Mouse (Mus musculus): ENCODE measurements around the gene Enam.
"Not testable (repeated sequence)": the region's sequence is repeated elsewhere in the genome, so short reads cannot be mapped to it uniquely, and the experiment has no call there.

Gene Enam

DNA sequence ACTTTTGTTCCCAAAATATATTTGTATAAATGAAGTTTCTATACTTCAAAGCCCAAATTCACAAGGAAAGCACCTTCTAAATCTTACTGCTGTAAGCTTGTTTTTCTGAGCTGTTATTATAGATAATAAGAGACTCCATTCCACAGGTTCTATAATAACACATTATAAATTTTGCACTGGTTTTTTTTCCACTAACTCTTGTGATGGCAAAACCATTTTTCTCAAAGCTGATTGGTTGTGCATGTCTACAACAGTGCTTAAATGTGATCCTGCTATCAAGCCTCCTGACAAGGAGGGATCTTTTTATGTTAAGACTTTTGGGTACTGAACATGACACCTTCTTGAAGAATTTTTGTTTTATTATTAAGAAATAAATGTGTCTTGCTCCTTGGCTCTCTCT lies at the start of gene Enam:
Enam (plus strand) TSS at position 301 of the 400 bp plus-strand sequence.
- DNase-seq (ENCODE audit: low read depth, low spot score), result no peak

- DNase-seq (ENCODE audit: low read depth, low spot score), result no peak
Measured at GRCm38 (mm10) chr5:88455691-88456090, 32.1 kb upstream of the Enam start, which contains the start of gene Ambn. Ambn (plus strand) TSS chr5:88455991.

GRCm38 (mm10) chr5:88467471-88467870 lies 20.3 kb upstream of the Enam start:
- no peak for DNase-seq (ENCODE audit: low read depth, low spot score)

DNA sequence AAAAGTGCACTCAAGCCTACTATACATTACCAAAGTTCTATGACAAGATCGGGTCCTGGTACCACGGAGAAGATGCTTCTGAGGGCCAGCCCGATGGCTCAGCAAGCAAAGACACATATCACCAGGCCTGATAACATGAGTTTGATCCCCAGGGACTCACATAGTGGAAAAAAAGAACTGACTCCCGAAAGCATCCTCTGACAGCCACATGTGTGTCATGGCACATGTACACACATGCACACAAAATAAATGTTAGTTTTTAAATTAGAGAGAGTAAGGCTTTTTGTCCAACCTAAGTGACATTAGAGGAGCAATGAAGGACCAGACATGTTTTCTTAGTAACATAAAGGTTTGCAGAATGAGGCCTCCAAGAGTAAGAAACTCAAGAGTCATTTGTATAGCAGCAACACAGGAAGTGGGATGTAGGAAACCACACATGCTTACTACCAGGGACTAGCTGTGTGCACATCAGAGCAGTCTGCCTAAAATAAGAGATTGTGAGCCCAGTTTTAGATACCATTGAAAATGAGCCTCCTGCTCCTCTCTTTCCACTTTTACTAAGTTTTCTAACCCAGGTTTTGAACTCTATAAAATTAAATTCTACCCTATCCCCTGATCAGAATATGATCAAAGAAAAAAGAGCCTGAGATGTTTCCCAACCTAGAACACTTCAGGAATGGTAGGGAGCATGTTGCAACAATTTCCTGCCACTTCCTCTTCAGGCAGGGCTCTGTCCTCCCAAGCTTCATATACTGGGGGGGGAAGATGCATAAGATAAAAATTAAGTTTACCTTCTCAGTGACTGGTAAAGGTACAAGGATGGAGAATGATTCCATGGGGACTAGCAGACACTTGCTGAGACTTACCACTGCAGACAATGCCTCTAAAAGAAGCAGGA lies 18.7 kb upstream of the Enam start:
- DNase-seq (ENCODE audit: low read depth, low spot score), result no peak

DNA sequence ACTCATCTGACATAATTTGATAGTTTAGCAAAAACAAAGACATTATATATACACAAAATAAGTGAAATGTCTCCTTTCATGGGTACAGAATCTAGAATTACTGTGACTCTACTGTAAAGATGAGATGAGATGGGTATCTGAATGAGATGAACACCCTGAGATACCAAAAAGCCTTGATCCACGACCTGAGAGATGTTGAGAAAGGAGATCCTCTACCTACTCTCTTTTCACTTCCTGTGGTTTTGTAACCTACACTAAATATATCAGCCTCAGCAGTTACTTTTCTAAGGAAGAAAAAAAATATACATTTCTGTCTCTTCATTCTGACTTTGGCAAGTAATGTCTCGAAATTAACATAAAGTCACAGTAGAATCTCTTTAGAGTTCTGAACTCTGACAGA lies 1.2 kb downstream of the Enam start:
- no peak for DNase-seq (ENCODE audit: low read depth, low spot score)

DNA sequence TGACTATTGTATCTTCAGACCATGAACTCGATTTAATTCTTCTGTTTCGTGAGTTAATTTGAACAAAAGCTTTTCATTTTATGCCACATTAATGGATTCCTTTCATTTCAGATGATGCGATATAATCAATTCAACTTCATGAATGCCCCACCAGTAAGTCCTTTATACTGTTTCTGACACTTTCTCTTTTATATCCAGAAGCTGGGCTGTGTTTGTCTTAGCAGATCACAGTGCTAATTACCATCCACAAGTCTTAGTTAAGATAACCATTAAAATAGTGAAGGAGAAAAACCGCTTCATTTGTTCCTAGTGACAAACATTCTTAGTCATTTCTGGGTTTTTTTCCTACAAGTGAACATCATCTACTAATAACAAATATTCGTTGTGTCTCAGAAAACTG lies 3.3 kb downstream of the Enam start:
- no peak for DNase-seq (ENCODE audit: low read depth, low spot score)

DNA sequence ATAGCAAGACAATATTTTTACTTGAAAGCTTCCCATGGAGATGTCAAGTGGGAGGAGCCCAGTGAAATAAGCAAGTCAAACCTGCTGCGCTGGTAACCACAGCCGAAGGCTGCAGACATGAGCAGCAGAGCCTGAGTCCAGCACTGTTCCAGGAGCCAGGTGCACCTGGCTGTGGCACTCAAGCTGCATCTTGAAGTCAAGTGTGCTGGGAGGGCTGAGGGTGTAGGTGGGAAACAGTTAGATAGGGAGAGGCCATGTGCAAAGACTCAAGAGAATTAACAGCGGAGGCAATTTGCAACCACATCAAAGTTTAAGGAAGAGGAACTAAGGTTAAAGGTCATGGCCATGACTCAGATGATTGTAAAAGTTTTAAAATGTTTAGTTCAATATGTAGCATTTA lies 12.0 kb downstream of the Enam start:
- DNase-seq (ENCODE audit: low read depth, low spot score), result no peak

DNA sequence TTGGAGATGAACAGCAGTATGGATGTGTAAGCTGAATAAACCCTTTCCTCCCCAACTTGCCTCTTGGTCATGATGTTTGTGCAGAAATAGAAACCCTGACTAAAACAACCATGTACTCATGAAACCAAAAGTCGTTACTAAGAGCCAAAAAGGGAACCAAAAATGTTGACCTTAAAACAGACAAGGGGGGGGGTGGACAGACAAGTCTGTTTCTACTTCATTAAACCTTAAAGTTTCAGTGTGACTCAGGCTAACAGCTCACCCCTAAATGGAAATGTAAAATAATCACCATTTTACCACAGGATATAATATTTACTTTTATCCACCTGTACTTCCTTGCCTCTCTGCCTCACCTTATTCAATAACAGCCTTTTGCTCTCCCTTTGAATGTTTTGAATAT lies 20.8 kb downstream of the Enam start:
- DNase-seq (ENCODE audit: low read depth, low spot score), result peak; percentile 89

- no peak for DNase-seq (ENCODE audit: low read depth, low spot score)
Measured at GRCm38 (mm10) chr5:88508990-88509389, 21.2 kb downstream of the Enam start.

- peak; percentile 56 for DNase-seq (ENCODE audit: low read depth, low spot score)
Measured at GRCm38 (mm10) chr5:88519232-88519631, 31.5 kb downstream of the Enam start.

DNA sequence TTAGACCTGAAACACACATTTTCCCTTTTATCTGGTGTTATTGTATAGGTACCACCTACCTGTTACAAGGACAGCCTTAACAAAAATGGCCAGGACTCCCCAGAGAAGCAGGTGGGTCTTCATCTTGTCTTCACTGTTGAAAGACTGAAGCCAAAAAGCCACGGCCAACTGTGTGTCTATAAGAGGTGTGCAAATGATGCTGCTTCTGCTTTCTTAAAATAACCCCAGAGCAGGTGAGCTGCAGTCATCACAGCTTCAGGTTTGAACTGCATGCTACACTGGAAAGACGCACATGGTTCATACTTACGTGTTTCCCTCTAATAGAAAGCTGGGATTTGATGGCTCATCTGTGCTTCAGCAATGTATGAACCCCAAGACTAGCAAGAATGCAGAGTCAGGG lies 39.9 kb downstream of the Enam start, which contains the start of gene Jchain:
Jchain (minus strand) TSS at position 235 of the 400 bp plus-strand sequence.
- peak; percentile 93 for DNase-seq (ENCODE audit: low read depth, low spot score)

GRCm38 (mm10) chr5:88530908-88531307 lies 43.1 kb downstream of the Enam start:
- DNase-seq (ENCODE audit: low read depth, low spot score), result no peak

DNA sequence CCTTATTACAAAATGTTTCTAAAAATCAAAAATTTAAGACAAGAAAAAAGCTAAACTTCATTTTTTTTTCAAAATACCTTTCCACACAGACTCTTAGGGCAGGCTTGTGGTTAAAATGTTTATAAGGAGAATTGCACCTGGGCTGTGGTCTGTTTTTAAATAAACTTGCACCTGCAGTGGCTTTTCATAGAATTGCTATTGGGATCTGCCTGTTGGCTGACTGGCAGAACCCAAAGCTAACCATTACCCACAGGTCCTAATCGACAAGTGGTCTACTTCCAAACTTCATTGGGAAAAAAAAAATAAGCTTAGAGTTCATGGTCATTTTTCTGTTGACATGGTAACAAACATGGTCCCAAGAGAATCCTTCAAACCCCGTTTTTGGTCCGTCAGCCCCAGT lies 46.9 kb downstream of the Enam start:
- DNase-seq (ENCODE audit: low read depth, low spot score), result peak; percentile 91

DNA sequence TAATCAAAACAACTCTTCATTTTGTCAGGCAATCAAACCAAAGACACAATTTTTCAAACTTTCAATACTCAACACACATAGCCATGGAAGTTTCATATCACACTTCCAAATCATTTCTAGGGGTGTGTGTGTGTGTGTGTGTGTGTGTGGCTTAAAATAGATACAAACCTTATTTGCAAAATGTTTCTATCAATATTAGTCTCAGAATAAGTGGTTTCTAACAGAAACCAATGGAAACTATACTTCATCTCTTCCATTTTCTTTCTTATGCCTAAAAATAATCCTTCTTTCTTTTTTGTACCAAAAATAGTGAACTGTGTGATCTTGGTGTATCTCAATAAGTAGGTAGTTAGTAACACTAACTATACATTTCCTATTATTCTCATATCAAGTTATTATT lies 53.1 kb downstream of the Enam start:
- DNase-seq (ENCODE audit: low read depth, low spot score), result no peak

DNA sequence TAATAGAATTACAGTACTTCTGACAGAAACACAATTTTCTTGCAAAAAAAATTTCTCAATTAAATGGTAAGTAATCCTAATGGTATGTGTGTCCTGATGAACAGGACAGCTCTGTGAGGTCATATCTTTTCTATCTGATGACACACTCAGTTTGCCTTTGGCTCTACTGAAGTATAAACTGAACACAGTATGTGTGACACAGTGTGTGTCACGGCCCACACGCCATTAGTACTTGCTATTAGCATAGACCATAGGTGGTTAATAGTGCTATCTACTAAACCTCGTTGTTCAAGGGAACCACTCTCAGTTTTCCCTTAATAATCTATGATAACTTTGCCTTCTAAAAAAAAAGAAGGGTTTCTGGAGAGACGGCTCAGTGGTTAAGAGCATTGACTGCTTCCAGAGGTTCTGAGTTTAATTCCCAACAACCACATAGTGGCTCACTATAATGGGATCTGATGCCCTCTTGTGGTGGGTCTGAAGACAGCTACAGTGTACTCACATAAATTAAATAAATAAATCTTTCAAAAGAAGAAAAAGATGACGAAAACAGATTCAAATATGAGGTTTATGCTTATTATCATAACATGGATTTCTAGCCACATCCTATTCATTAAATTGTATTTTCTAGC lies 55.0 kb downstream of the Enam start:
- DNase-seq (ENCODE audit: low read depth, low spot score), result peak; percentile 86

DNA sequence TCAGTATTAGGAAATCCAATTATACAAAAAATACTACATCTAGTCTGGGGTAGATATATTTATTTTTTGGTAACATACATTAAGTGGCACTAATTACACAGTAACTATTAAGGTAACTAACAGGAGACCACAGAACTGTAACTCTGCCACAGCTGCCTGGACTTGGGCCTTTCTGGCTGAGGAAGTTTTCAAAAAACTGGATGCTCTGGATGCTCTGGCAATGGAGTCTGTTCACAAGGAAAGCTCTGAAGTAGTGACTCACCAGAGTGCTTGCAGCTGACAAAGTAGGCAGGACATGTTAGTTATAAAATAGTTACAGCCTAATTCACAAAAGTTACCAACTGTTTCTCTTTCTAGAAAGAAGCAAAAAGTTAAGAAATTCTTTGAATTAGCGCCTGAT lies 56.6 kb downstream of the Enam start:
- DNase-seq (ENCODE audit: low read depth, low spot score), result not testable (repeated sequence)

DNA sequence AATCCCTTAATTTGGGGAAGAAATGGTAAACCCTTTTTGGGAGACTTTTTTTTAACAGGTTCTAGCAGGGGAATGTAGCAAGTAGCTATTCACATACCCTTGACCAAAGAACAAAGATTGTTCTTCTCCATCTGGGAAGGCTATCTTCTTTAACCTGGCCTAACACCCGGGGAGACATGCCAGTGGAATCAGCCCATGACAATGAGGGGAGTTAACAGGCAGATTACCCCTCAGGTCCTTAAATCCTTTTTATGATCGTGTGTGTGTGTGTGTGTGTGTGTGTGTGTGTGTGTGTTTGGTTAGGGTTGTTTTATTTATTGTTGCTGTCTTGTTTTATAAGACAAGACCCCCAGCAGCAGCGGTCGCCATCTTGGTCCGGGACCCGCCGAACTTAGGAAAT lies 57.8 kb downstream of the Enam start:
- DNase-seq (ENCODE audit: low read depth, low spot score), result no peak

DNA sequence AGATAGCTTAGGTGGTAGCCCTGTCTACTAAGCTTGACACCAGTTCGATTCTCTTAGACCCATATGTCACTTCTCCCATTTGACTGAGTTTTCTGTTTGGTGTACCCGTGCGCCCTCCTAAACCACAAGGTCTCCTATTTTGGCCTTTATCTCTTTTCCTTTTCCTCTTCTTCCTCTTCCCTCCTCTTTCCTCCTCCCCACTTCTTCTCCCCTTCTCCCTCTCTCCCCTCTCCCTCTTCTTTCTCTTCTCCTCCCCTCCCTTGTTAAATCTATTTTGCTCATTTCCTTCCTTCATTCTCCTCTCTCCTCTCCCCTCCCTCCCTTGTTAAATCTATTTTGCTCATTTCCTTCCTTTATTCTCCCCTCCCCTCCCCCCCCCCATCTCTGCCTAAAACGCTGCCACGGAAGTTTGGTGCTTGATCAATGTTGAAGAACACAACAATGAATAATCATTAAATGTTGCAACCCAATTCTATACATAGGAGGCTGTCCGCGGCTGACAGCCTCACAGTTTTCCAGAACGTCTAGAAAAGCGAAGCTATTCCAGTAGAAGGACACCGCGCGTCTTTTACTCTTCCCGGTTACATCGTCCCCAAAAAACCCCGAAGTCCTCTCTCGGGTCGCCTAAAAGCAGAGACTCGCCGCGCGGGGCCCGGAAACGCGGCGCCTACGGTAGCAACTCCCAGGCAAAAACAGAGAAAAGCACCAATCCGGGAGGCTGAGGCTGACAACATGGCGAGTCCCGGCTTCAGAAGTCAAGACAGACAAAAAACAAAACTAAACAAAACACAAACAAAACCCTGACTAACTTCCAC lies 65.7 kb downstream of the Enam start:
- peak; percentile 76 for DNase-seq (ENCODE audit: low read depth, low spot score)

- DNase-seq (ENCODE audit: low read depth, low spot score), result peak; percentile 100
Measured at GRCm38 (mm10) chr5:88554086-88554886, 66.5 kb downstream of the Enam start, which contains the start of gene Utp3. Utp3 (plus strand) TSS chr5:88554462.

Measured in A20 (cell line).